Mouse (Mus musculus) forebrain, embryonic 11.5 days (tissue): Measurements from ENCODE around the gene Btn2a2. TPM values are rescaled to one million over a fixed set of nuclear protein-coding genes. Genes with fewer than 3 reads are reported as not detected.
A peak's percentile ranks its signal among the peaks of the same experiment; 100 is the strongest.

Source experiments
- ATAC-seq: fragments of 200-750 bp; cut with Nextera tagmentation; replicated peaks from 2 replicates; pipeline ENCODE4 v1.8.0; 2017; ENCODE audit warnings: moderate TSS enrichment; ENCODE audit not compliant: low FRiP score
- DNase-seq: peaks from one replicate; pipeline ENCODE4 v3.0.0-alpha.2; 2017; ENCODE audit warnings: low spot score
- H3K27ac ChIP-seq: fragments of 300-500 bp; sonication (generic); 2 replicates; pipeline ENCODE4 v1.5.1; 2014; ENCODE audit warnings: low read depth, low read length
- H3K27me3 ChIP-seq: fragments of 300-500 bp; sonication (generic); 2 replicates; pipeline ENCODE4 v1.6.1; 2014; ENCODE audit warnings: mild to moderate bottlenecking, low read length, mixed read lengths; ENCODE audit not compliant: control insufficient read depth, insufficient read depth
- H3K36me3 ChIP-seq: fragments of 300-500 bp; sonication (generic); 2 replicates; pipeline ENCODE4 v1.6.1; 2014; ENCODE audit warnings: mild to moderate bottlenecking, low read length, moderate library complexity, mixed read lengths; ENCODE audit not compliant: control insufficient read depth, insufficient read depth
- H3K4me1 ChIP-seq: fragments of 300-500 bp; sonication (generic); replicated peaks from 2 replicates; pipeline ENCODE4 v1.6.1; 2014; ENCODE audit warnings: low read length, mixed read lengths; ENCODE audit not compliant: control insufficient read depth, insufficient read depth
- H3K4me2 ChIP-seq: fragments of 300-500 bp; sonication (generic); 2 replicates; pipeline ENCODE4 v1.6.1; 2014; ENCODE audit warnings: low read depth, mild to moderate bottlenecking, low read length, moderate library complexity, mixed read lengths; ENCODE audit not compliant: severe bottlenecking
- H3K4me3 ChIP-seq: fragments of 300-500 bp; sonication (generic); 2 replicates; pipeline ENCODE4 v1.5.1; 2014; ENCODE audit warnings: low read depth, low read length
- H3K9ac ChIP-seq: fragments of 300-500 bp; sonication (generic); 2 replicates; pipeline ENCODE4 v1.6.1; 2014; ENCODE audit warnings: low read length
- H3K9me3 ChIP-seq: fragments of 300-500 bp; sonication (generic); 2 replicates; pipeline ENCODE4 v1.6.1; 2016; ENCODE audit warnings: low read length, mixed read lengths; ENCODE audit not compliant: control insufficient read depth
- WGBS: fragments of 180-500 bp; shearing (Covaris S2); extraction: QIAGEN DNeasy Blood & Tissue Kit; methylation state at CpG from one replicate; pipeline ENCODE4 v1.1.7; 2014; 5-methylcytosine and 5-hydroxymethylcytosine counted together
- polyA plus RNA-seq: library from polyadenylated mRNA; unstranded; fragments of >200 nt; fragmentation: Nextera tagmentation; extraction: Ambion mirVana; gene quantifications from 2 replicates; pipeline ENCODE4 v1.2.1, GENCODE M21; 2014

Gene Btn2a2
- polyA plus RNA-seq, 1 experiment from 2014 or later, result 0.59 TPM

- no peak for ATAC-seq
- Histone ChIP-seq H3K4me3 (0 out of 2 replicates have a peak overlapping the region, but pooled peaks have one; percentile 6), H3K9ac (no peak overlapping the region), H3K36me3 (no peaks in the 10 kb centered on the region), H3K4me2 (peak overlapping the region; percentile 21; the same call in 1 of the 2 replicates), H3K27me3 (no peaks in the 10 kb centered on the region), H3K27ac (no peak overlapping the region), H3K4me1 (peaks cover 1% of the 10 kb centered on the region; the same call in 1 of the 2 replicates), H3K9me3 (no peaks in the 10 kb centered on the region)
- 51% methylated on average over 5 of the region's 5 CpGs for WGBS
- DNase-seq, result no peak
Observed at GRCm38 (mm10) chr13:23433801-23434200, 54.9 kb downstream of the Btn2a2 start.

- H3K27ac ChIP-seq, result 0 out of 2 replicates have a peak overlapping the region, but pooled peaks have one; percentile 46
Observed at GRCm38 (mm10) chr13:23433206-23433605, 55.5 kb downstream of the Btn2a2 start.

GRCm38 (mm10) chr13:23432562-23433201 is 56.0 kb downstream of the Btn2a2 start:
- Histone ChIP-seq H3K9ac (peak overlapping the region; percentile 48), H3K9me3 (no peaks in the 10 kb centered on the region), H3K4me3 (peak overlapping the region; percentile 52), H3K4me1 (peaks cover 1% of the 10 kb centered on the region; the same call in 1 of the 2 replicates), H3K4me2 (peak overlapping the region; percentile 54), H3K27ac (0 out of 2 replicates have a peak overlapping the region, but pooled peaks have one; percentile 46), H3K36me3 (no peaks in the 10 kb centered on the region), H3K27me3 (no peaks in the 10 kb centered on the region)
- under 1% methylated on average over 28 of the region's 28 CpGs for WGBS
- ATAC-seq (peak; percentile 90), DNase-seq (peak; percentile 98)

More at GRCm38 (mm10) chr13:23433206-23433605, 55.5 kb downstream of the Btn2a2 start:
- 13% methylated on average over 5 of the region's 5 CpGs for WGBS
- Histone ChIP-seq H3K36me3 (no peaks in the 10 kb centered on the region), H3K4me1 (peaks cover 1% of the 10 kb centered on the region; the same call in 1 of the 2 replicates), H3K4me3 (peak overlapping the region; percentile 52), H3K9ac (peak overlapping the region; percentile 40), H3K27me3 (no peaks in the 10 kb centered on the region), H3K9me3 (no peaks in the 10 kb centered on the region), H3K4me2 (peak overlapping the region; percentile 47)
- ATAC-seq (no peak), DNase-seq (no peak)

GRCm38 (mm10) chr13:23431351-23431771 is 57.3 kb downstream of the Btn2a2 start:
- ATAC-seq (peak; percentile 78), DNase-seq (peak; percentile 87)
- Histone ChIP-seq H3K4me2 (peak overlapping the region; percentile 54), H3K4me1 (peaks cover 1% of the 10 kb centered on the region; the same call in 1 of the 2 replicates), H3K27ac (peak overlapping the region; percentile 88), H3K4me3 (peak overlapping the region; percentile 52), H3K27me3 (no peaks in the 10 kb centered on the region), H3K9me3 (no peaks in the 10 kb centered on the region), H3K36me3 (no peaks in the 10 kb centered on the region), H3K9ac (peak overlapping the region; percentile 55)
- 0% methylated on average over 15 of the region's 15 CpGs for WGBS

- Histone ChIP-seq H3K9me3 (no peaks in the 10 kb centered on the region), H3K27ac (peak overlapping the region; percentile 90), H3K36me3 (no peaks in the 10 kb centered on the region), H3K4me3 (peak overlapping the region; percentile 52), H3K4me2 (peak overlapping the region; percentile 54), H3K27me3 (no peaks in the 10 kb centered on the region), H3K9ac (peak overlapping the region; percentile 71), H3K4me1 (peaks cover 1% of the 10 kb centered on the region; the same call in 1 of the 2 replicates)
- DNase-seq (peak; percentile 81), ATAC-seq (peak; percentile 53)
- WGBS, result 0% methylated on average over 17 of the region's 17 CpGs
Observed at GRCm38 (mm10) chr13:23430734-23431133, 57.9 kb downstream of the Btn2a2 start.

GRCm38 (mm10) chr13:23429771-23430380 is 58.8 kb downstream of the Btn2a2 start:
- no peak for DNase-seq
- no peaks in the 10 kb centered on the region for H3K27me3 ChIP-seq
- H3K4me3 ChIP-seq, result peak overlapping the region; percentile 52
- peak overlapping the region; percentile 90; the same call in 1 of the 2 replicates for H3K27ac ChIP-seq
- H3K4me1 ChIP-seq, result peaks cover 1% of the 10 kb centered on the region; the same call in 1 of the 2 replicates
- H3K36me3 ChIP-seq, result no peaks in the 10 kb centered on the region
- H3K4me2 ChIP-seq, result peak overlapping the region; percentile 54
- 44% methylated on average over 10 of the region's 10 CpGs for WGBS
- no peak for ATAC-seq
- H3K9me3 ChIP-seq, result no peaks in the 10 kb centered on the region
- H3K9ac ChIP-seq, result peak overlapping the region; percentile 71

- H3K4me2 ChIP-seq, result no peak overlapping the region
- H3K4me3 ChIP-seq, result no peak overlapping the region
- no peaks in the 10 kb centered on the region for H3K27me3 ChIP-seq
- WGBS, result 51% methylated on average over 16 of the region's 16 CpGs
- H3K27ac ChIP-seq, result no peak overlapping the region
- no peak overlapping the region for H3K9ac ChIP-seq
- H3K36me3 ChIP-seq, result no peaks in the 10 kb centered on the region
- H3K4me1 ChIP-seq, result 0 out of 2 replicates have a peak, but pooled peaks cover 1% of the 10 kb centered on the region
- ATAC-seq (no peak), DNase-seq (no peak)
- no peaks in the 10 kb centered on the region for H3K9me3 ChIP-seq
Observed at GRCm38 (mm10) chr13:23428166-23428993, 60.3 kb downstream of the Btn2a2 start.
